Mouse (Mus musculus): Measurements from ENCODE around the gene Scube1.

DNA sequence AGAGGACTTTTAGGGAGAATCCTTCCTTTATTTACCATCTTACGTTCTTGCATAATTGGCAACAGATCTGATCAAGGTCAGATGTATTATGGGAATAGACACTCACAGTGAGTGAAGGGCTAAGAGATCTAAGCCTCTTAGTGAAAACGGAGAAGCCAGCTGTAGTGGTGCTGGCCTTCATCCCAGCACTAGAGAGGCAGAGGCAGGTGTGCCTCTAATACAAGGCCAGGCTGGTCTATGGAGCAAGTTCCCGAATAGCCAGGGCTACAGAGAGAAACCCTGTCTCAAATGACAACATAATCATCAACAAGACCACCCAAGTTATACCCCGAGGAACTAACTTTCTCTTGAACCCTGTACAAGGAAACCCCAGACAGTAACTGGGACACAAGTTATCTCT is 141.9 kb downstream of the Scube1 start:
- TF ChIP-seq EP300 (IDR thresholded peaks at IDR 0.05; ENCODE audit: insufficient read depth, low read depth, low read length) (no peak), POLR2A (IDR thresholded peaks at IDR 0.05; ENCODE audit: insufficient read depth, low read depth, low read length) (no peak)
